Mouse (Mus musculus) regulatory T cell (primary cell): ENCODE data around the gene Rbms3.

Experiments used
- in situ Hi-C: fragments of 300-600 bp; cut with MboI, MseI; formaldehyde crosslinking; loops from one replicate; pipeline ENCODE4 v1.15.1; 2025; ENCODE audit warnings: high pct_unique_total_duplicates

The Rbms3 gene

GRCm38 (mm10) chr9:116644616-116645015, 985.1 kb downstream of the Rbms3 start:
- in situ Hi-C loops: no loop called here

- in situ Hi-C loops: no loop called here
These were observed 989.4 kb downstream of the Rbms3 start for GRCm38 (mm10) chr9:116640302-116640679.

GRCm38 (mm10) chr9:116639597-116640301, 990.0 kb downstream of the Rbms3 start:
- in situ Hi-C loops: no loop called here

GRCm38 (mm10) chr9:116633786-116634185, 995.9 kb downstream of the Rbms3 start:
- in situ Hi-C loops: no loop called here

GRCm38 (mm10) chr9:116633075-116633474, 996.6 kb downstream of the Rbms3 start:
- in situ Hi-C loops: no loop called here

GRCm38 (mm10) chr9:116631816-116632215, 997.9 kb downstream of the Rbms3 start:
- in situ Hi-C loops: no loop called here

GRCm38 (mm10) chr9:116630805-116631204, 998.9 kb downstream of the Rbms3 start:
- in situ Hi-C loops: no loop called here

GRCm38 (mm10) chr9:116620434-116620833, 1009.3 kb downstream of the Rbms3 start:
- in situ Hi-C loops: no loop called here

GRCm38 (mm10) chr9:116618886-116619285, 1010.8 kb downstream of the Rbms3 start:
- in situ Hi-C loops: loop anchor here (10.0 kb wide), 1 partner anchor 1106 kb away; no protein-coding TSS in a partner anchor

GRCm38 (mm10) chr9:116613276-116613675, 1016.4 kb downstream of the Rbms3 start:
- in situ Hi-C loops: loop anchor here (10.0 kb wide), 1 partner anchor 1112 kb away; no protein-coding TSS in a partner anchor

GRCm38 (mm10) chr9:116596046-116596445, 1033.7 kb downstream of the Rbms3 start:
- in situ Hi-C loops: no loop called here

GRCm38 (mm10) chr9:116592486-116592885, 1037.2 kb downstream of the Rbms3 start:
- in situ Hi-C loops: no loop called here

- in situ Hi-C loops: no loop called here
These were observed 1038.6 kb downstream of the Rbms3 start for GRCm38 (mm10) chr9:116591071-116591470.

GRCm38 (mm10) chr9:116569680-116570079, 1060.0 kb downstream of the Rbms3 start:
- in situ Hi-C loops: no loop called here

- in situ Hi-C loops: no loop called here
These were observed 1063.0 kb downstream of the Rbms3 start for GRCm38 (mm10) chr9:116566711-116567110.

- in situ Hi-C loops: loop anchor here (5.0 kb wide), 1 partner anchor 135 kb away; no protein-coding TSS in a partner anchor
These were observed 1071.9 kb downstream of the Rbms3 start for GRCm38 (mm10) chr9:116557781-116558180.

GRCm38 (mm10) chr9:116556641-116557040, 1073.1 kb downstream of the Rbms3 start:
- in situ Hi-C loops: loop anchor here (5.0 kb wide), 1 partner anchor 134 kb away; no protein-coding TSS in a partner anchor

GRCm38 (mm10) chr9:116553181-116553580, 1076.5 kb downstream of the Rbms3 start:
- in situ Hi-C loops: no loop called here

- in situ Hi-C loops: loop anchor here (25.0 kb wide), 1 partner anchor 484 kb away; no protein-coding TSS in a partner anchor
These were observed 1083.6 kb downstream of the Rbms3 start for GRCm38 (mm10) chr9:116546156-116546555.

GRCm38 (mm10) chr9:116542793-116543192, 1086.9 kb downstream of the Rbms3 start:
- in situ Hi-C loops: loop anchor here (25.0 kb wide), 1 partner anchor 480 kb away; no protein-coding TSS in a partner anchor

GRCm38 (mm10) chr9:116541976-116542375, 1087.7 kb downstream of the Rbms3 start:
- in situ Hi-C loops: loop anchor here (25.0 kb wide), 1 partner anchor 480 kb away; no protein-coding TSS in a partner anchor

GRCm38 (mm10) chr9:116535709-116536108, 1094.0 kb downstream of the Rbms3 start:
- in situ Hi-C loops: loop anchor here (25.0 kb wide), 1 partner anchor 473 kb away; no protein-coding TSS in a partner anchor

GRCm38 (mm10) chr9:116533381-116533780, 1096.3 kb downstream of the Rbms3 start:
- in situ Hi-C loops: loop anchor here (25.0 kb wide), 1 partner anchor 471 kb away; no protein-coding TSS in a partner anchor
